Mouse (Mus musculus) gonadal fat pad, adult 2 months (tissue): ENCODE data around the gene Ephb4. TPM values are rescaled to one million over a fixed set of nuclear protein-coding genes. Genes with fewer than 3 reads are reported as not detected.

ENCODE experiments used
- polyA plus RNA-seq: library from polyadenylated mRNA; depleted of rRNA; stranded (reverse); fragments of >200 nt; gene quantifications from 2 replicates; pipeline ENCODE4 v1.2.3, GENCODE M21; 2012; rRNA removed

The Ephb4 gene
- polyA plus RNA-seq, 1 experiment, result 30.8 TPM

Other genes with a start within 250 kb of the Ephb4 start
- gene Trim56, start 233.9 kb upstream of the Ephb4 start, polyA plus RNA-seq, result 7.2 and 12.7 TPM in 2 replicates
- gene Muc3, start 200.8 kb upstream of the Ephb4 start, polyA plus RNA-seq, result 0.23 TPM in 1 of 2 replicates, not detected in the other
- gene Muc3a, start 137.7 kb upstream of the Ephb4 start, polyA plus RNA-seq, result 0.62 and 0.96 TPM in 2 replicates
- gene Ache, start 62.6 kb upstream of the Ephb4 start, polyA plus RNA-seq, result 1.1 and 1.2 TPM in 2 replicates
- 12.7 and 18.3 TPM in 2 replicates for gene Ufsp1, start 55.5 kb upstream of the Ephb4 start, polyA plus RNA-seq
- gene Srrt, start 42.4 kb upstream of the Ephb4 start, polyA plus RNA-seq, result 151 and 153 TPM in 2 replicates
- gene Trip6, start 35.7 kb upstream of the Ephb4 start, polyA plus RNA-seq, result 51.2 and 56.0 TPM in 2 replicates
- gene Slc12a9, start 16.5 kb upstream of the Ephb4 start, polyA plus RNA-seq, result 20.5 and 21.6 TPM in 2 replicates
- 0.20 TPM in 2 replicates for gene Zan, start 127.0 kb downstream of the Ephb4 start, polyA plus RNA-seq
- gene Pop7, start 152.4 kb downstream of the Ephb4 start, polyA plus RNA-seq, result 40.5 and 48.9 TPM in 2 replicates
- 21.5 and 26.9 TPM in 2 replicates for gene Gigyf1, start 168.4 kb downstream of the Ephb4 start, polyA plus RNA-seq
- not detected in 2 replicates for gene Epo, start 183.1 kb downstream of the Ephb4 start, polyA plus RNA-seq
- 740 and 760 TPM in 2 replicates for gene Gnb2, start 183.4 kb downstream of the Ephb4 start, polyA plus RNA-seq
- gene Actl6b, start 203.4 kb downstream of the Ephb4 start, polyA plus RNA-seq, result 0.35 TPM in 1 of 2 replicates, not detected in the other
- gene Tfr2, start 219.7 kb downstream of the Ephb4 start, polyA plus RNA-seq, result 1.1 and 1.3 TPM in 2 replicates